9 mouse cellular contexts compared by ENCODE assay signal in genomic region chr10:22059026-22059325, GRCm38 (mm10). TPM values are rescaled to one million over a fixed set of nuclear protein-coding genes. Genes with fewer than 3 reads are reported as not detected.
A peak's percentile ranks its signal among the peaks of the same experiment; 100 is the strongest.
DNase-seq lines count a peak whose midpoint lies in the region; ATAC-seq and TF ChIP-seq lines count a peak whose summit lies in the region.
"Had no signal": no experiment of that assay in that cellular context is flagged by ENCODE, and none has a peak within 500 bp of the region (broad histone marks: within the 10 kb centered on the region; RNA-seq: fewer than 3 reads in every experiment).

No protein-coding gene starts in this region.

- H3K4me2 ChIP-seq in heart, embryonic 11.5 days, result peak overlapping the region; percentile 70
- peak overlapping the region; percentile 79 for H3K4me2 ChIP-seq in forebrain, postnatal 0 days (ENCODE audit: low read depth)
- H3K4me2 ChIP-seq in liver, embryonic 16.5 days (ENCODE audit: low read depth, low read length), result peak overlapping the region; percentile 66

- DNase-seq in heart, adult 18-20 months, result no peak
- DNase-seq in forebrain, postnatal 0 days, result no peak
- no peak for DNase-seq in cerebellum, postnatal 36 days
- DNase-seq in cerebellum, postnatal 25 days, result no peak
- DNase-seq in thymus, postnatal 10 days (ENCODE audit: low spot score in 2 of 2), result no peak

- H3K9me3 ChIP-seq in heart, embryonic 11.5 days (replicated peaks; ENCODE audit: control insufficient read depth, low read length), result no peaks in the 10 kb centered on the region
- H3K9me3 ChIP-seq in E14TG2a.4 (ENCODE audit: low read length), result no peaks in the 10 kb centered on the region
- H3K9me3 ChIP-seq in forebrain, postnatal 0 days (ENCODE audit: low read length), result no peaks in the 10 kb centered on the region
- H3K9me3 ChIP-seq in liver, embryonic 16.5 days (replicated peaks; ENCODE audit: control insufficient read depth, low read length), result no peaks in the 10 kb centered on the region

- H3K4me3 ChIP-seq in heart, embryonic 11.5 days (ENCODE audit: low read depth, low read length), result peak overlapping the region; percentile 48
- peak overlapping the region; percentile 57 for H3K4me3 ChIP-seq in E14TG2a.4 (replicated peaks; ENCODE audit: low read length)
- H3K4me3 ChIP-seq in forebrain, postnatal 0 days (ENCODE audit: low read depth, low read length), result peak overlapping the region; percentile 56
- peak overlapping the region; percentile 52 for H3K4me3 ChIP-seq in liver, embryonic 16.5 days (ENCODE audit: low read depth, low read length)

- no peaks in the 10 kb centered on the region for H3K27me3 ChIP-seq in heart, embryonic 11.5 days (ENCODE audit: control insufficient read depth, insufficient read depth, low read length)
- H3K27me3 ChIP-seq in E14TG2a.4 (ENCODE audit: insufficient read depth, low read length), result no peaks in the 10 kb centered on the region
- H3K27me3 ChIP-seq in forebrain, postnatal 0 days (ENCODE audit: insufficient read depth, low read length), result no peaks in the 10 kb centered on the region
- H3K27me3 ChIP-seq in liver, embryonic 16.5 days (ENCODE audit: control insufficient read depth, insufficient read depth, low read depth, low read length), result no peaks in the 10 kb centered on the region

- no peak for ATAC-seq in heart, embryonic 11.5 days (replicated peaks; ENCODE audit: insufficient number of reproducible peaks, low FRiP score, low TSS enrichment)
- ATAC-seq in forebrain, postnatal 0 days, result peak; percentile 52
- ATAC-seq in liver, embryonic 16.5 days (ENCODE audit: low read depth), result no peak

- H3K36me3 ChIP-seq in heart, embryonic 11.5 days (ENCODE audit: control insufficient read depth, insufficient read depth, low read length), result no peaks in the 10 kb centered on the region
- H3K36me3 ChIP-seq in E14TG2a.4 (ENCODE audit: insufficient read depth, low read length), result no peaks in the 10 kb centered on the region
- no peaks in the 10 kb centered on the region for H3K36me3 ChIP-seq in forebrain, postnatal 0 days (ENCODE audit: insufficient read depth)
- H3K36me3 ChIP-seq in liver, embryonic 16.5 days (ENCODE audit: control insufficient read depth, insufficient read depth), result no peaks in the 10 kb centered on the region

- H3K4me1 ChIP-seq in heart, embryonic 11.5 days (ENCODE audit: control insufficient read depth, insufficient read depth, low read length), result no peaks in the 10 kb centered on the region
- no peaks in the 10 kb centered on the region; the same call in 1 of the 2 replicates for H3K4me1 ChIP-seq in E14TG2a.4 (replicated peaks; ENCODE audit: low read depth, low read length)
- no peaks in the 10 kb centered on the region for H3K4me1 ChIP-seq in forebrain, postnatal 0 days (ENCODE audit: insufficient read depth)
- peaks cover 3% of the 10 kb centered on the region for H3K4me1 ChIP-seq in liver, embryonic 16.5 days (ENCODE audit: control insufficient read depth, low read depth, low read length)

- H3K27ac ChIP-seq in heart, embryonic 11.5 days (ENCODE audit: low read depth, low read length), result no peak overlapping the region
- H3K27ac ChIP-seq in forebrain, postnatal 0 days (ENCODE audit: low read depth, low read length), result no peak overlapping the region
- H3K27ac ChIP-seq in liver, embryonic 16.5 days (ENCODE audit: low read length), result no peak overlapping the region

- WGBS in heart, embryonic 11.5 days (ENCODE audit: insufficient replicate concordance), result 17% methylated on average over 12 of the region's 12 CpGs
- 15% methylated on average over 12 of the region's 12 CpGs for WGBS in forebrain, postnatal 0 days
- WGBS in liver, embryonic 16.5 days (ENCODE audit: insufficient replicate concordance), result 23% methylated on average over 12 of the region's 12 CpGs

- H3K9ac ChIP-seq in heart, embryonic 11.5 days (ENCODE audit: low read depth, low read length), result no peak overlapping the region; the same call in 1 of the 2 replicates
- peak overlapping the region; percentile 58 for H3K9ac ChIP-seq in forebrain, postnatal 0 days
- H3K9ac ChIP-seq in liver, embryonic 16.5 days (ENCODE audit: low read depth, low read length), result no peak overlapping the region

- no peak for TF ChIP-seq CTCF in E14TG2a.4 (conservative IDR thresholded peaks at IDR 0.05; ENCODE audit: low read length)
- no peak for TF ChIP-seq CTCF in forebrain, postnatal 0 days (IDR thresholded peaks at IDR 0.05; ENCODE audit: low read depth)

RNA-seq across cellular contexts. Expression of gene 4930444G20Rik, which starts 8.9 kb away (rescaled TPM):
- not detected in 2 replicates for polyA plus RNA-seq in heart, embryonic 11.5 days (2014; fragmentation: Nextera tagmentation; extraction: Ambion mirVana)
- total RNA-seq in heart, adult 18-20 months (2021), result not detected
- not detected in 2 replicates for total RNA-seq in forebrain, postnatal 0 days (2014; rRNA removed)
- polyA plus RNA-seq in forebrain, postnatal 0 days (2015; fragmentation: Nextera tagmentation; extraction: Ambion mirVana), result not detected in 2 replicates
- not detected in 2 replicates for polyA plus RNA-seq in liver, embryonic 16.5 days (2015; fragmentation: Nextera tagmentation; extraction: Ambion mirVana)
- total RNA-seq: left cerebral cortex, postnatal 36 days had no signal
